Mouse (Mus musculus): ENCODE results near the gene Zbtb38. TPM values are rescaled to one million over a fixed set of nuclear protein-coding genes. Genes with fewer than 3 reads are reported as not detected.

Gene Zbtb38
- total RNA-seq, 1 experiment, result 16.0 TPM

GRCm38 (mm10) chr9:96676671-96677070 is 76.0 kb downstream of the Zbtb38 start:
- Histone ChIP-seq H3K9me3 (ENCODE audit: control insufficient read depth, insufficient read depth, low read depth, low read length) (no peaks in the 10 kb centered on the region), H3K4me3 (ENCODE audit: insufficient read depth in 1 of 2, low read depth in 1 of 2, low read length in 2 of 2, poor library complexity in 1 of 2, severe bottlenecking in 1 of 2) (no peak overlapping the region), H3K4me1 (ENCODE audit: control insufficient read depth in 2 of 2, insufficient read depth in 2 of 2, low read length in 2 of 2, poor library complexity in 1 of 2) (no peaks in the 10 kb centered on the region; a peak in 1 of 4 replicates), H3K36me3 (ENCODE audit: control insufficient read depth, insufficient read depth, low read length, poor library complexity, severe bottlenecking) (no peaks in the 10 kb centered on the region), H3K27ac (ENCODE audit: insufficient read depth, low read depth, low read length, poor library complexity, severe bottlenecking) (no peak overlapping the region), H3K9ac (ENCODE audit: insufficient read depth, low read depth, low read length, poor library complexity, severe bottlenecking) (no peak overlapping the region)
- DNase-seq (ENCODE audit: low read depth, low spot score), result no peak
- TF ChIP-seq ZC3H11A (IDR thresholded peaks at IDR 0.05; ENCODE audit: borderline replicate concordance, low read depth, low read length), result no peak
- no peak for TF ChIP-seq ZNF384 (IDR thresholded peaks at IDR 0.05; ENCODE audit: low read depth, low read length)
- TF ChIP-seq HCFC1 (IDR thresholded peaks at IDR 0.05; ENCODE audit: borderline replicate concordance, insufficient read depth, low read length), result no peak
- TF ChIP-seq CHD2 (IDR thresholded peaks at IDR 0.05; ENCODE audit: low read depth, low read length), result no peak
- in situ Hi-C loops (cut with MboI; ENCODE audit: low sequenced_read_pairs in 2 of 2, unreplicated experiment in 2 of 2), result loop anchor here in 1 of 2 experiments (10.0 kb wide), 1 partner anchor 138 kb away; no protein-coding TSS in a partner anchor

- TF ChIP-seq MAFK (IDR thresholded peaks at IDR 0.05; ENCODE audit: insufficient read depth, low read depth, low read length) (no peak), HCFC1 (IDR thresholded peaks at IDR 0.05; ENCODE audit: borderline replicate concordance, insufficient read depth, low read length) (no peak), ZNF384 (IDR thresholded peaks at IDR 0.05; ENCODE audit: low read depth, low read length) (no peak), CHD2 (IDR thresholded peaks at IDR 0.05; ENCODE audit: low read depth, low read length) (no peak)
- no peak for DNase-seq (ENCODE audit: low read depth, low spot score)
- H3K27ac ChIP-seq (ENCODE audit: insufficient read depth, low read depth, low read length, poor library complexity, severe bottlenecking), result no peak overlapping the region
- H3K9ac ChIP-seq (ENCODE audit: insufficient read depth, low read depth, low read length, poor library complexity, severe bottlenecking), result no peak overlapping the region
- in situ Hi-C loops (cut with MboI; ENCODE audit: low sequenced_read_pairs in 2 of 2, unreplicated experiment in 2 of 2), result loop anchor here in 1 of 2 experiments (10.0 kb wide), 1 partner anchor 139 kb away; no protein-coding TSS in a partner anchor
- H3K9me3 ChIP-seq (ENCODE audit: control insufficient read depth, insufficient read depth, low read depth, low read length), result no peaks in the 10 kb centered on the region
- H3K36me3 ChIP-seq (ENCODE audit: control insufficient read depth, insufficient read depth, low read length, poor library complexity, severe bottlenecking), result no peaks in the 10 kb centered on the region
- no peak overlapping the region for H3K4me3 ChIP-seq (ENCODE audit: insufficient read depth in 1 of 2, low read depth in 1 of 2, low read length in 2 of 2, poor library complexity in 1 of 2, severe bottlenecking in 1 of 2)
- H3K4me1 ChIP-seq (ENCODE audit: control insufficient read depth in 2 of 2, insufficient read depth in 2 of 2, low read length in 2 of 2, poor library complexity in 1 of 2), result no peaks in the 10 kb centered on the region; a peak in 1 of 4 replicates
Observed at GRCm38 (mm10) chr9:96675763-96676640, 76.6 kb downstream of the Zbtb38 start.

- Histone ChIP-seq H3K36me3 (ENCODE audit: control insufficient read depth, insufficient read depth, low read length, poor library complexity, severe bottlenecking) (no peaks in the 10 kb centered on the region), H3K4me3 (ENCODE audit: insufficient read depth in 1 of 2, low read depth in 1 of 2, low read length in 2 of 2, poor library complexity in 1 of 2, severe bottlenecking in 1 of 2) (no peak overlapping the region), H3K27ac (ENCODE audit: insufficient read depth, low read depth, low read length, poor library complexity, severe bottlenecking) (no peak overlapping the region), H3K9me3 (ENCODE audit: control insufficient read depth, insufficient read depth, low read depth, low read length) (no peaks in the 10 kb centered on the region), H3K4me1 (ENCODE audit: control insufficient read depth in 2 of 2, insufficient read depth in 2 of 2, low read length in 2 of 2, poor library complexity in 1 of 2) (no peaks in the 10 kb centered on the region; a peak in 1 of 4 replicates), H3K9ac (ENCODE audit: insufficient read depth, low read depth, low read length, poor library complexity, severe bottlenecking) (no peak overlapping the region)
- in situ Hi-C loops (cut with MboI; ENCODE audit: low sequenced_read_pairs in 2 of 2, unreplicated experiment in 2 of 2), result loop anchor here in 1 of 2 experiments (10.0 kb wide), 1 partner anchor 140 kb away; no protein-coding TSS in a partner anchor
- DNase-seq (ENCODE audit: low read depth, low spot score), result no peak
- TF ChIP-seq CHD2 (IDR thresholded peaks at IDR 0.05; ENCODE audit: low read depth, low read length) (no peak), ZC3H11A (IDR thresholded peaks at IDR 0.05; ENCODE audit: borderline replicate concordance, low read depth, low read length) (no peak), ZNF384 (IDR thresholded peaks at IDR 0.05; ENCODE audit: low read depth, low read length) (no peak), MAFK (IDR thresholded peaks at IDR 0.05; ENCODE audit: insufficient read depth, low read depth, low read length) (no peak), HCFC1 (IDR thresholded peaks at IDR 0.05; ENCODE audit: borderline replicate concordance, insufficient read depth, low read length) (no peak)
Observed at GRCm38 (mm10) chr9:96675071-96675762, 77.4 kb downstream of the Zbtb38 start.

GRCm38 (mm10) chr9:96674301-96674700 is 78.3 kb downstream of the Zbtb38 start:
- Histone ChIP-seq H3K9me3 (ENCODE audit: control insufficient read depth, insufficient read depth, low read depth, low read length) (no peaks in the 10 kb centered on the region), H3K27ac (ENCODE audit: insufficient read depth, low read depth, low read length, poor library complexity, severe bottlenecking) (no peak overlapping the region), H3K9ac (ENCODE audit: insufficient read depth, low read depth, low read length, poor library complexity, severe bottlenecking) (no peak overlapping the region), H3K4me1 (ENCODE audit: control insufficient read depth in 2 of 2, insufficient read depth in 2 of 2, low read length in 2 of 2, poor library complexity in 1 of 2) (no peaks in the 10 kb centered on the region; a peak in 1 of 4 replicates), H3K4me3 (ENCODE audit: insufficient read depth in 1 of 2, low read depth in 1 of 2, low read length in 2 of 2, poor library complexity in 1 of 2, severe bottlenecking in 1 of 2) (no peak overlapping the region), H3K36me3 (ENCODE audit: control insufficient read depth, insufficient read depth, low read length, poor library complexity, severe bottlenecking) (no peaks in the 10 kb centered on the region)
- no peak for DNase-seq (ENCODE audit: low read depth, low spot score)
- in situ Hi-C loops (cut with MboI; ENCODE audit: low sequenced_read_pairs in 2 of 2, unreplicated experiment in 2 of 2), result loop anchor here in 1 of 2 experiments (10.0 kb wide), 1 partner anchor 140 kb away; no protein-coding TSS in a partner anchor
- TF ChIP-seq ZC3H11A (IDR thresholded peaks at IDR 0.05; ENCODE audit: borderline replicate concordance, low read depth, low read length), result no peak
- TF ChIP-seq MAFK (IDR thresholded peaks at IDR 0.05; ENCODE audit: insufficient read depth, low read depth, low read length), result no peak
- TF ChIP-seq CHD2 (IDR thresholded peaks at IDR 0.05; ENCODE audit: low read depth, low read length), result no peak
- TF ChIP-seq ZNF384 (IDR thresholded peaks at IDR 0.05; ENCODE audit: low read depth, low read length), result no peak
- TF ChIP-seq HCFC1 (IDR thresholded peaks at IDR 0.05; ENCODE audit: borderline replicate concordance, insufficient read depth, low read length), result no peak
